Mouse (Mus musculus): ENCODE measurements at regions not wholly inside any gene's neighbourhood (a gene's known extent, or its start where the extent isn't known, plus 50 kb on each side); places are given as distances from the start of the nearest gene placed in this dataset.
"Not testable (repeated sequence)": the region's sequence is repeated elsewhere in the genome, so short reads cannot be mapped to it uniquely, and the experiment has no call there.

DNA sequence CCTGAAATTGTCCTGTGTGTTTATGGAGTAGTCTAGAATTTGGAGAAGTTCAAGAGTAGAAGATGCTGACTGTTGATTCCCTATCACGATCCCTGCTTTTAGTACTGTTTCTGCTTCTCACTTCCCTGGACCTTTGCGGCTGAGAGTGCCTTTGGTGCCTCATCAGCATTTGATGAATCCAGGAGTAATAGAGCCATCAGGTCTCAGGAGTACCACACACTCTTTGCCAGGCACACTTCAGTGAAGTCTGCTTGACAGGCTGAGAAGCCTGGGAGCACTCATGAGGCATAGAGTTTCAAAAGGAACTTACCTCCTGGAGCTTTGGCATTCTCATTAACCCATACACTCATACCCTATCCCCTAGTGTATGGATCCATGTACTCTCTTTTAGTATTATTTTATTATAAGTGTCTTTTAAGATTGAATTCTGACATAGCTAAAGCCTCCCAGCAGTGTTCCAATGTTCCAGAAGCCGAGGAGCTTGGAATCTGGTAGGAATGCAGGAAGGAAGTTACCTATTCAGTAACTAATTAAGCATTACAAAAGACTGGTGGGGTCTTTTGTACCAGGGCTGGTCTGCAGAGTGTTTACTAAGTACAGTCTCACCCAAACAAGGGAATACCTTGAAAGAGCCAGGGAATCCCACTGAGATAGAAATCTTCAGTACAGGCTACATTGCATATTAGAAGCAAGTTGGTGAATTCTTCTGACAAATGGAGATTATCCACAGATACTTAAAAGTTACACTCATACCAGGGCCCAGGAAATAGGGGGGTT, 139.7 kb downstream of the Tex13c3 start:
- ATAC-seq (replicated peaks; ENCODE audit: low read depth, poor library complexity, severe bottlenecking): not testable (repeated sequence)

- no peak for ATAC-seq (replicated peaks; ENCODE audit: low read depth, poor library complexity, severe bottlenecking)
Measured at GRCm38 (mm10) chrX:19313286-19313685, 167.8 kb downstream of the Tex13c3 start.

- no peak for ATAC-seq (replicated peaks; ENCODE audit: low read depth, poor library complexity, severe bottlenecking)
Measured at GRCm38 (mm10) chrX:19311809-19312559, 169.1 kb downstream of the Tex13c3 start.

GRCm38 (mm10) chrX:19311377-19311776, 169.7 kb downstream of the Tex13c3 start:
- ATAC-seq (replicated peaks; ENCODE audit: low read depth, poor library complexity, severe bottlenecking): no peak

DNA sequence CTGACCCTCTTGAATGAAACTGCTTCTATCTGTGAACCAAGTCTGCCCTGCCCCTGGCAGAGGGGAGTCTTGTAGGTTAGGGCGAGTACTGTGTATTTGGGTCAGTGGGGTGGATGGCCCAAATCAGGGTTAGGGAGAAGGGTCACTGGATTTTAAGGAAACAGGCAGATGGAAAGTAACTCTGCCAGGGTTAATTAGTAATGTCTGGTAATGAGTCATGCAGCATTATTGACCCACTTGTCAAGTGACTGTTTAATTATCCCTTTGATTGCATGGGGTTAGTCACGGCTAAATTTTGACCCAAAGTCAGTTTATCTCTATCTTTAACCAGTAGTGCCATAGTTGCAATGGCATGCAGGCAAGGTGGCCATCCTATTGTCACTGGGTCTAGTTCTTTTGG, 192.9 kb downstream of the Tex13c3 start:
- ATAC-seq (replicated peaks; ENCODE audit: low read depth, poor library complexity, severe bottlenecking): no peak

DNA sequence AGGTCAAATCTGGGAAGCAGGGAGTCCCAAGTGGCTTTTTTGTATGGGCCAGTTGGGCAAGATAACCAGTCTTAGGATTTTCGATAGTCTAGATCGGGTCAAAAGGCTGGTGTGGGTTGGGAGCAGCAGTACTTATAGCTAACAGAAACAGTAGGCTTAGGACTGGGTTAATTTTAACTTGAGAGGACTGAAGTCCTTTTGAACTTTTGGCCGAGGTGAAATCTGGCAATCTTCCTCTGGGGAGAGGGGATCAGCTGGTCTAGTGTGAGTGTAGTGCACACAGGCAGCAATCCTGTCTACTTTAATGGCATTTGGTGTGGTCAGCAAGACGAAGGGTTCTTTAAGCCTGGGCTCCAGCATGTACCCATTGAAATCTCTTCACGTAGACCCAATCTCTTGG, 194.7 kb downstream of the Tex13c3 start:
- no peak for ATAC-seq (replicated peaks; ENCODE audit: low read depth, poor library complexity, severe bottlenecking)

DNA sequence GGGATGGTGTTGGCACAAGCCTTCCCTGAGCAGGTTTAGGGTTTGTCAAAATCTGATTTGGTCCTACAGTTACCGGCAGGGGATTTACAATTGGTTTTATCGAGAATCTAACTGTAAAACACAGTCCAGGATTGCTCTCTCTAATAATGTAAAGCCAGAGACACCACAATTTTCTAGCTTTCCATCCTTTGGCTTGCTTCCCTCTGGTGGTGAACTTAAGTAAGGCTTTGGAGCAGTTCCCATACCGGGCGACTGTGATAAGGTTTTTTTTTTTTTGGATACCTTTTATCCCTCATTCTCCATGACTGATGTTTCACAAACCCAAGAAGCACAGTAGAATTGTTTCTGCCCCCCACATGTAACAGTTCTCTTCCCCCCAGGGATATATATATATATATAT, 195.3 kb downstream of the Tex13c3 start:
- peak; percentile 56; the same call in 1 of the 2 replicates for ATAC-seq (replicated peaks; ENCODE audit: low read depth, poor library complexity, severe bottlenecking)

DNA sequence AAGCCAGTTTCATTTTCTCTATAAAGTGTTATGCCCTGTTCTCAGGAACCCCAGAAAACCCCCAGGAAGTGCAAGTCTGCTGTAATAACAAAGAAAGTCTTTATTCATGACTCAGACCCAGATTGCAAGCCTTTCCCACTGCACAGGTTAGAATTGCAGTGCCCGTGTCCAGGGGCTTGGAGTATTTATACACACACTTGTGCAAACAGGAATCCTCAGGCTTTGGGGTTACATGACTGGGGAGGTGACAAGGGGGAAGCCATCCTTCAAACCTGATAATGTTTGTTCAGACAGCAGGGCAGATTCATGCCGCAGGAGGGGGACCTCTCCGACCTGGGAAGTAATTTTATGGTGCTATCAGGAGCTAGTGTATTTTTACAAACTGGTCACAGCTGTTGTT, 198.0 kb downstream of the Tex13c3 start:
- ATAC-seq (replicated peaks; ENCODE audit: low read depth, poor library complexity, severe bottlenecking): no peak

- ATAC-seq (replicated peaks; ENCODE audit: low read depth, poor library complexity, severe bottlenecking): no peak
Measured at GRCm38 (mm10) chrX:19264237-19264636, 216.9 kb downstream of the Tex13c3 start.

DNA sequence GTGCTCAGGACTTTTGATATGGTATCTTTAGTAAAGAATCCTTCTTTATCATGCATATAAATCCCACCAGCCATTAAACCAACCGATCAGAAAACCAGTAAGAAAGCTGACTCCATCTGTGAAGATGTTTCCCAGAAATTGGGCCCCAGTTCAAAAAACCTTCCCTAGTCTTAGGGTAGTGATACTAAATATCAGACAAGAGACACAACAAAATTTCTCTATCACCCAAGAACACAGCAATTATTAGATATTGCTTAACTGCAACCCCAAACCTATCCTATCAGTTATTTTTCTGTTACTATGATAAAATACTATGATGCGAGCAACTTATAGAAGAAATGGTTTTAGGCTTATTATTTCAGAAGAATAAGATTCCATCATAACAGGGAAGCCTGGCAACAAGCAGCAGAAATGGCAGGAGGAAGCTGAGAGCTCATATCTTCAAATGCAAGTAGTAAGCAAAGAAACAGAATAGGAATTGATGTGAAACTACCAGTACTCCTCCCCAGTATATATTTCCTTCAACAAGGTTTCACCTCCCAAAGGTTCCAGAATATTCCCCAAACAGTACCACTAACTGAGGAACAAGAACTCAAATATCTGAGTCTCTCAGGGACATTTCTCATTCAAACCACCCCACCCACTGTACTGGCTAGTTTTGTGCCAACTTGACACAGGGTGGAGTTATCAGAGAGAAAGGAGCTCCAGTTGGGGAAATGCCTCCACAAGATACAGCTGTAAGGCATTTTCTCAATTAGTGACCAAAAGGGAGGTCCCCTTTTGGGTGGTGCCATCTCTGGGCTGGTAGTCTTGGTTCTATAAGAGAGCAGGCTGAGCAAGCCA, 234.1 kb downstream of the Tex13c3 start:
- ATAC-seq (replicated peaks; ENCODE audit: low read depth, poor library complexity, severe bottlenecking): no peak

DNA sequence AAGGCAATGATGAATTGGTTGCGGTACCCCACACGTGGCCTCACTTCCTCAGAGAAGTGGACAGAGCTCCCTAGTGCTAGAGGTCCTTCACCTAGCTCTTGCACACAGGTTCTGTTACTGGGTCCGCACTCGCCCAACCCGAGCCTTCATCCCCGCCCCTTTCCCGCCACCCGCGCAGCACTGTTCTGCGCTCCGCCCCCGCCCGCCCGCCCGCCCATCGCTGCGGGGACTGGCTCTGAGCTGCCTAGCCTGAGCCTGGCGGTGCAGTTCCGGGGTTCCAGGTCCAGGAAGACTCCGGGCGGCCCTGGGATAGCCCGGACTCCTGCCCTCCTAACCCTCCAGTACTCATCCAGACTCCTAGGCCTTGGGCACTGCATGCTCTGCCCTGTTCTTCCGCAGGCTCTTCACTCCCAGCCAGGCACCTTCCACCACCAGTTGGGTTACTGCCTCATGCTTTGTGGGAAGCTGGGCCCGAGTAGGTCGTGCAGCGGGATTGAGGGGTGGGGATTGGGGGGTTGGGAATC, 243.3 kb downstream of the Tex13c3 start:
- peak; percentile 87 for ATAC-seq (replicated peaks; ENCODE audit: low read depth, poor library complexity, severe bottlenecking)

DNA sequence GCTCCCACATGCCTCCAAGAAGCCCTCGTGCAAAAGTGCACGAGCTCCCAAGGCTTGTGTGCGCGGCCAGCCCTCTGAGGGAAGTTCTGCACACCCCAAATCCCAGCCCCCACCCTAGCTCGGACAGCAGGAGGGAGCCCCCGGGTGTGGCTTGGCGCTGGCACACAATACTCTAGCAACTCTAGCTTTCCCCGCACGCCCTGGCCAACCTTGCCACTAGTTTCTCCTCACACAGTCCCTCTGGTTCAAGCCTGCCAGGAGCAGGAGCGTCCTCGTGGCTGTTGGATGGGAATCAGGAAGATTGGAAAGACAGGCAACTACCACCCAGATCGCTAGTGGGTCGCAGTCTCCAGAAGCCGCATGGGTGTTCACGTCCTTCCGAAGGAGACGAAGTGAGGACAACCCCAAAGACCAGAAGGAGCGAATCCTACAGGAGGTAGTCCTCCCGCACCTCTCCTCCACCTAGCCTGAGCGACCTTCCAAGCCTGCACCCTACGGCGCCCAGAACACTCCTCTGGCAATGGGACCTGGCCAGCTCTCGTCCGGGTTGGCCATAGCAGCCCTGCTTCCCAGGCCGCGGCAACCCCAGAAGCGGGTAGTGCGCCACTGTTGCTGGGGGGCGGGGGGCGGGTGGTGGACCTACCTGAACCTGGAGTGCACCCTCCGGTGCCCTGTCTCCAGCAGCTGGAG, 243.9 kb downstream of the Tex13c3 start:
- ATAC-seq (replicated peaks; ENCODE audit: low read depth, poor library complexity, severe bottlenecking): peak; percentile 64

DNA sequence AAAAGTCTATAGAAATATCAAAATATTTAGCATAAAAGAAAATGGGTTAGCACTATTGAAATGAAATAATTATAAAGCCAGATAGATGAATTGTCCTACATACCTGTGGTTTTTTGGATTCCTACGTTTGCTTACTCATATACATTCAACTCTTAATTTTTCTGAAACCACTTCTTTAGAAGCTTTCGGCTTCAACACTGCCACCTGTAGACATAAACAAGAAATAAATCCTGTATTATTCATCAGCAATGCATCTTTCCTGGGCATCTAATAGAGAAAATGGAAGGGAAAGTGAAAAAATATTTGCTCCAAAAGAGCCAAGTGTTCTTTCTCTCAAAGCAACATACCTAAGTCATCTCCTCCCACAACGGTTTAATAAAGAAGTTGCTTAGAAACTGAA, 245.7 kb downstream of the Tex13c3 start:
- ATAC-seq (replicated peaks; ENCODE audit: low read depth, poor library complexity, severe bottlenecking): no peak

DNA sequence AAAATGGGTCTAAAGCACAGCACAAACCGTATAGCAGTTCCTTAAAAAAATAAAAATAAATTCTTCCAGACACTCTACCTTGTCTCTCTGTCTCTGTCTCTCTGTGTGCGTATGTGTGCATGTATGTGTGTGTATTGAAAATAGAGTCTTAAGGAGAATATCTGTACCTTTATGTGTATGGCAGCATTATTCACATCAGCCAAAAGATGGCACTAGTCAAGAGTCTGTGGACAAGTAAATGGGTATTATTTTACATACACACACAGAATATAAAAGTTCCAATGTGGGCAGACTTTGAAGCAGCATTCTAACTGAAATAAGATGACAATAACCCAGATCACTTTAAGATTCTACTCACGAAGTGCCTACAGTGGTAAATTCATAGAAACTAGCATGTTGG, 249.3 kb downstream of the Tex13c3 start:
- ATAC-seq (replicated peaks; ENCODE audit: low read depth, poor library complexity, severe bottlenecking): no peak

DNA sequence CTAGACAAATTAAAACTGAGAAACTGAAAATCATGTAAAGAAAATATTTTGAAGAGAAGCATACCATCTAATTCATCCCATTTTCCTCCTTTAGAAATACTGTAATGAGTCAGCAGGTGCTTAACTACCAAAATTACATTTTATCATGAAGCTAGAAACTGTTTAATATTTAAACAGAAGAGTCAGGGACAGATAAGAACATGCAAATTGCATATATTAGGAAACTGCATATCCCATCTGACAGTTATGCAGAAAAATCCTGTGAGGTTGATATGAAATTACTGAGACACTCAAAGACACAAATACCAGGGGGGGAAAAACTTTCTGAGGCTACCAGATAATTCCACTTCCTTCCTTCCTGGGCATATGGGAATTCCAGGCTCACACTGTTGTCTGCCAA, 257.8 kb downstream of the Tex13c3 start:
- no peak for ATAC-seq (replicated peaks; ENCODE audit: low read depth, poor library complexity, severe bottlenecking)

DNA sequence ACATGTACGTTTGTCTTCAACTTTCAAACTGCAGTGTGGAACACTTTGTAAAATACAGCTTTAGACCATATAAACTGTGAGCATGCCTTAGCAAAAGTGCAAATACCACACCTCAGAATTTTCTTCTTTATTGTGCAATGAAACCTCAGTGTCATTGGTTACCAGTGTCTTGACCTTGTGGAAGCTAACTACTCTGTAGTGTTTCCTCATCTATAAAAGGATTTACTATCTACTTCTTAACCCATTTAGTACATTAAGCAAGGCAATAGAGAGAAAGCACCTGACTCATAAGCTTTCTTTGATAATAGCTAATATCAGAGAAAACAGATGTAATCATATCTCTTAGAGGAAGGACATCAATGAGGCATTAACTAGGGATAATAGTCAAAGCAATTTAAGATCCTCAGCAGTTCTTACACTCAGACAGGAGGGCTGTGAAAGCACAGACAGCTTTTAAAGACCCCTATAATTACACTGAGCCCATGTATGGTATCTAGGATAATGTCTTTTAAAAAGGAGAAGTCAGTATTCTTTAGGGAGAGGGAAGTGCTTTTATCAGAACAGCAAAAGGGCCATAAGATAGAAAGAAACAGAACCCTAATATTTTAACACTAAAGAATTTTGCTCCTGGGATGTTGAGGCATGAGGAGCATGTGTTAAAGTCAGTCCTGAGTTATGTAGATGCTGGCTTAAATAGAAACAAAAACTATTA, 260.2 kb downstream of the Tex13c3 start:
- no peak for ATAC-seq (replicated peaks; ENCODE audit: low read depth, poor library complexity, severe bottlenecking)

DNA sequence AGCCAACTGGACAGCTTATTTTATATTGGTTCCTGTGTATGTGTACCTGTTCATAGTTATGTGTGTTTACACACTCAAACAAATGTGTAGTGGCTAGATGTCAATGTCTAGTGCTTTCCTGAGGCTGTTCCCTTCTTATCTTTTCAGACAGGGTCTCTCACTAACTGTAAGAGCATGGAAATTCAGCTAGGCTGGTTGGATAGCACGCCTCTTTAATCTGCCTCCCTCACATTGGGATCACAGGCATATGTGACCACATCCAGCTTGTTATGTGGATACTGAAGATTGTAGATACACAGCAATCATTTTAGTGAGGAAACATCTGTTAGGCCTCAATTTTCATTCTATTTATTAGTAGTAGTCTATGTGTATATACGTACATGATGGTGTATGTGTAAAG, 261.4 kb downstream of the Tex13c3 start:
- peak; percentile 98 for ATAC-seq (replicated peaks; ENCODE audit: low read depth, poor library complexity, severe bottlenecking)

DNA sequence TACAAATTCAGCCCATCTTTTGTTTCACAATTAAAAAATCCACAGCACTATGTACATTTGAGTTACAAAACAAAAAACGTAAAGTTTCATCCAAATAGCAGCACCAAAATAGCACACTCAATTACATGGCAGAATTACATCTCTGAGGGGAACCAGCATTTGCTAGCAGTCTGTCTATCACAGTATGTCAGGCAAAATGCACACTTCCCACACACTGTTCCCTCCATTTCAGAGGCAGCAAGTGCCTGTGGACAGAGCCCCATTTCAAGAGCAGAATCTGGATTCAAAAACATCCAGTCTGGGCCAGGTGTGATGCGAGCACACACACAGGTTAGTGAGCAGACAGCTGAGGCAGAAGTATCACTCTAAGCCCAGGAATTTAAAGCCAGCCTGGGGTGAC, 261.8 kb downstream of the Tex13c3 start:
- ATAC-seq (replicated peaks; ENCODE audit: low read depth, poor library complexity, severe bottlenecking): 0 out of 2 replicates have a peak, but pooled peaks have one; percentile 10

GRCm38 (mm10) chrX:19206420-19206819, 274.7 kb downstream of the Tex13c3 start:
- peak; percentile 42; the same call in 1 of the 2 replicates for ATAC-seq (replicated peaks; ENCODE audit: low read depth, poor library complexity, severe bottlenecking)
